Mouse (Mus musculus): ENCODE measurements around the gene Pcolce2.

Pcolce2 gene

DNA sequence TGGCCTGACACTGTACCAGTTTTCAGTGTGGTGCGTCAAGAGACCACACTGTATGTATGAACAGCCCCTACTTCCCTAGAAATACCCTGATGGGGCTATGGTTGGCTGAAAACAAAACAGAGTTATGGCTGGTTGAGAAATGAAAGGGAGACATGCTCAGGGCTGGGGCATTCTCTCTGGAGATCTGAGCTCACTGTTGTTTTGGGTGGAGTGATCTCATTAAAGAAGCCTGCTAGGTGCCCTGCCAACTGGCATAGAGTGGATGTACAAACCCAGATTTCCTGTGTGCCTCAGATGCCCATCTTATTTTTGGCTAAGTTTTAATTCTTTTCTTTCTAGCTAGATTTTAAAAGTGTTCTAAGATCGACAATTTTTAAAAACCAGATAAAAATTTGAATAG is 20.5 kb downstream of the Pcolce2 start:
- no peak for DNase-seq

DNA sequence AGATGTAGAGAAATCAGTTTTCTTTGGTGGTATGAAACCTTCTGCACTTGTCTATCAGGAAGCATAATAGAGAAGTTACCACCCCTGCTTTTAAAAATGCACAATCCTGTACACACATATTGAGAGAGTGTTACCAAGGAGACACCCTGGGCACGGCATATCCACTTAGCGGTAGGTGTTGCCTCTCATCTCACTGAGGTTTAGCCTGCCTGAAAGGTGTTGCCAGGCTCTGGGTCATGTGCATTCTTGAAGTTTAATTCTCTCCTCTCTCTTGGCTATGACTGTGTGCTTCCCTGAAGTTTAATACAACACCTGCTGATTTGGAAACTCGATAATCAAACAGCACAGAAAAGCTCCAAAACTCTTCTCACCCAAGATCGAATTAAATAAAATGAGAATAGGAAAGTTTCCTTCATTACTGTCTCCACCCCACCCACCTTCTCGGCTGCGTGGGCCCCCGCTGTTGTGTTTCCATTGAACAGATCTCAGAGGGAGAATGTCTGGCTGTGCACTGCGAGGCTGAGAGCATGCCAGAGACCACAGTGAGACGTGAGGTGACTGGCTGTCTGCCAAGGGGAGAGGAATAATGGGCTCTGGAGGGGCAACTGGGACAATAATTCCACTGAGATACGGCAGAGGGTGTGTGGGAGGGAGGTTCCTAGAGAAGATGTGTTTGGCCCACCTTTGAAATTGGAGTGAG is 27.0 kb downstream of the Pcolce2 start:
- no peak for DNase-seq

DNA sequence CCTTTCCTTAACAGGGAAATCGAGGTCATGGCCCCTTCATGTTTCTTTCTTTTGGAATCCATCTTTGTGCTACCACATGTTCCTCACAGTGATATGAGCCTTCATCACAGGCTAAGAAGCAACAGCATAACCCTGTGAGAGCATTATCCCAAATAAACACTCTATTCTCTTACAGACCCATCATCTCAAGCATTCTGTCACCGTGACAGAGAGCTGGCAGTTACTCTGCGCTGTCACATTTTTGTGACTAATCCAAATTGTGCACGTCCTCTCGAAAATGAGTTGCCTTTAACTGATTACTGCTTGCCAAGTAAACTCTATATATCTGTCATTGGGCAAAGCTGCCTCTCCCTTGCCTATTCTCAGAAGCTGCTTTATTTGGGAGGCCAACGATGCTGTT is 28.4 kb downstream of the Pcolce2 start:
- no peak for DNase-seq

DNA sequence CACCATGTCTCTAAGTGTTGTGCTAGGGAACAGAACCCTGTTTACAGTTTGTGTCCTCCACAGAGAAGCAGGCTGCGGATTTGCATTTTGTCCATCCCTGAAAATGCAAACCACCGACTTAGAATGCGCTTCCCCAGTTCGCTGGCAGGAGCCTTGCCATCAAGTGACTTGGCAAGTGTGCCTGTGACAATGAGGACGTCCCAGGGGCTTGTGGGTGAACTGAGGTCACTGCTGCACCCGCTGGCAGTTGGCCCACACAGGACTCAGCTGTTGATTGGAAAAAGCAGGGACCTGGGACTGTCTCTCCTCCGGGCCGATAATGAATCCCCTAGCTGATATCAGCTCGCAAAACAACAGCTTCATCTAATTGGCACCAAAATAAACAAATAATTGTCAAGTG is 30.4 kb downstream of the Pcolce2 start:
- peak; percentile 42 for DNase-seq

DNA sequence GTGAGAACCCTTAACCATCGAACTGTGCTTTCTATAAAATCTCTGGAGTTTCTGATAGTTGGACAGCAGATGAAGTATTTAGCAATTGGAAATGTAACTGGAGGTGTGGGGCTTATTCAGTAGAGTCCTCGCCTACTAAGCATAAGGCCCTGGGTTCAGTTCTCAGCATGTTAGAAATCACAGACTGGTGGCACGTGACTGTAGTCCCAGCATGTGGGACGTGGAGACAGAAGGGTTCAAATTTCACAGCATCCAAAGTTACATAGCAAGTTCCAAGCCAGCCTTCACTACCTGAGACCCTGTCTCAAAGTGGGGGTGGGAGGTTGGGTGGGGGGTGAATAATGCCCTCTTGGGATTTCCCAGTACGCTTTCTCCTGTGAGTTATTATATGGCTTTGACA is 30.9 kb downstream of the Pcolce2 start:
- DNase-seq, result no peak

DNA sequence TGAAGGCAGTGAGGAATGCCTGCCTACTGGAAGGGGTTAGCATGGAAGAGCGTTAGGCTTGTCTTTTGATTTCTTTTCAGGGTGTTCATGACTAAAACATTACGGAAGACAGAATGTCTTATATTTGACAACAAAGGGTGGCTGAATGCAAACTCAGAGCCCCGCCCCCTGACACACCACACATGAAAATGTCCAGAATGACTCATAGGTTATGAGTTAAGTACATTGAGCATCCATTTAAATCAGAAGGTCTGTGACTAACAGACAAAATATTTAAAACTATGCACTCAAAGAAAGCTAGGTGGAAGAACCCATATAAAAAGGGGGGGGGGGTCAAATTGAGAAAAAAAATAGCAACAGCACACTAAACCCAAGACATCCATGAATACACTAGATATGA is 34.9 kb downstream of the Pcolce2 start:
- no peak for DNase-seq

DNA sequence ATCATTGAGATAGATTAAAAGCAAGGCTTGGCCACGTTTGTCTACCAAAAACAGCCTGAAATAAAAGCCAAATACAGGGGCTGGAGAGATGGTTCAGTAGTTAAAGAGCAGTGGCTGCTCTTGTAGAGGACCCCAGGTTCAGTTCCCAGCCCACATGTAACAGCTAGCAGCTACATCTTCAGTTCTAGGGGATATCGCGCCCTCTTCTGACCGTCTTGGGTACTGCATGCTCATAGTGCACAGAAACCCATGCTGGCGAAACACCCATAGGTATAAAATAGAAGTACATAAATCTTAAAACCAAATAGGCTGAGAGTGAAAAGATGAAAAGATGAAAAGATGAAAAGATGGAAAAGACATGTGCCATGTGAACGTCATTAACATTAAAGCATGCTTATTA is 35.4 kb downstream of the Pcolce2 start:
- DNase-seq, result no peak

DNA sequence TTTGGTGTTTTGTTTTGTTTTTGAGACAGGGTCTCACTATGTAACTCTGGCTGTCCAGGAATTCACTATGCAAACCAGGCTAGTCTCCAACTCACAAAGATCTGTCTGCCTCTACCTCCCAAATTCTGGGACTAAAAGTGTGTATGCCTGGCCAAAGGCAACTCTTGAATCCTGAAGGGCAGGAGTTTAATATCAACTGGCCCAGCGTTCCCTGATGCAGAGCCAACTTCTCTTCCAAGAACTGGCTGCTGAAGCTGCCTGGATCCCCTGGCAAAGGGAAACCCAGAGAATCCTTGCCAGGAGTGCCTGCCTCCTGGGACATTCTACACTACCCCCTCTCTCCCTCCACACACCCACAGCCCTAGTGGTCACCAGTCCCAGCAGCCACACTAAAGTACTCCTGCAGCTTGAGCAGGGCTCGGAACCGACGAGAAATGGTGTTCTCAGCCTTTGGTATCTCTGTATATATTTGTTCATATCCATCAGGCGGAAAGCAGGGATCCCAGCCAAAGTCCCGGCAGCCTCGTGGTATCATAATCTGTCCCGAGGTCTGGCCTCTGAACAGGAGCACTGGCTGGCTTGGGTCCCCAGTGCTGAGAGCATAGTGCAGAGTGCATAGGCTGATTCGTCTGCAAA is 37.8 kb downstream of the Pcolce2 start:
- DNase-seq, result peak; percentile 51

DNA sequence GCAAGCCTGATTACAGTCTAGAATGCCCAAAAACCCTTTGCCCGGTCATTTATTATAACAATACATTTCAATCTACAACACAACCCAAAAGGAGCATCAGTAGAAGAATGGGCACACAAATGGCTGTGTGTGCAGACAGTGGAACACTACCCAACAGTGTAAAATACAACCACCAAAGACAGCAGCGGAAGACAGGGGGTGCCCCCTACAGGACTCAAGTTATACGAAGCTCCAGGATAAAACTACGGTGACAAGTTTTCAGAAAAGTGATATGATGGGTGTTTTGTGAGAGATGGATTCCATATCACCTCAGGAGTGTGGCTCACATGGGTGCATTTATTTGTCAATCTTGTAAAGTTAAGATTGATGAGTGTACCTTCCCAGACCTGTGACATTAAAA is 38.6 kb downstream of the Pcolce2 start:
- DNase-seq, result no peak

DNA sequence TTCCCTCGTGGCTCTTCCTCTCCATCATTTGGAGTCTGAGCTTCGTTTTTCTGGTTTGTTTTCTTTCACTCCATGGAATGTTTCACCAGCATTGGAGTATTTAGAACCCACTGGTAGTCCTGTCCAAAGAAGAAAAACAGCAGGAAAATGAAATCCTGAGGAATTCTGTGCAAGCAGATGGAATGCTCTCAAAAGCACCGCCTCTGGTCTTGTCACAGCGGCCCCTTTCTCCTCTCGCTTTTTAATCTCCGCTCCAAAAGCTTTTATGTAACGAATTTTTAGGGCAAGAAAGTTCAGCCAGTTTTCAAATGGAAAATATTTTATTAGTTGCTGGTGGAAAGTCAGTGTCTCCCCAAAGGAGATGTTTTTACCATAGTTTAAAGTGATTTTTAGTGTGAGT is 42.6 kb downstream of the Pcolce2 start:
- no peak for DNase-seq

DNA sequence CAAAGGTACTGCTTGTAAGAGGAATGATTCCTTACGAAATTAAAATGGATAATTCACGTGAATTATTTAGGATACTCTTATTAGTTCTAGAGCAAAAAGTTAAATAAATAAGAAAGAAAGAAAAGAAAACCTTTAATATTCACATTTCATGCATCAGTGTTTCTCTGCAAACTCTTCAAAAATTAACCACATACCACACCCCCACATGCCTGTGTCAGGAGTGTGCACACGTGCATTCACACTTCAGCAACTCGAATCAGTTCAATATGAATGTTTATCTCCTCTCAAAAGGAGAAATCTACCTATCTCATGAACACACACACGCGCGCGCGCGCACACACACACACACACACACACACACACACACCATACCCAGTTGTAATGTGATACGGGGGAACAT is 43.3 kb downstream of the Pcolce2 start:
- no peak for DNase-seq

DNA sequence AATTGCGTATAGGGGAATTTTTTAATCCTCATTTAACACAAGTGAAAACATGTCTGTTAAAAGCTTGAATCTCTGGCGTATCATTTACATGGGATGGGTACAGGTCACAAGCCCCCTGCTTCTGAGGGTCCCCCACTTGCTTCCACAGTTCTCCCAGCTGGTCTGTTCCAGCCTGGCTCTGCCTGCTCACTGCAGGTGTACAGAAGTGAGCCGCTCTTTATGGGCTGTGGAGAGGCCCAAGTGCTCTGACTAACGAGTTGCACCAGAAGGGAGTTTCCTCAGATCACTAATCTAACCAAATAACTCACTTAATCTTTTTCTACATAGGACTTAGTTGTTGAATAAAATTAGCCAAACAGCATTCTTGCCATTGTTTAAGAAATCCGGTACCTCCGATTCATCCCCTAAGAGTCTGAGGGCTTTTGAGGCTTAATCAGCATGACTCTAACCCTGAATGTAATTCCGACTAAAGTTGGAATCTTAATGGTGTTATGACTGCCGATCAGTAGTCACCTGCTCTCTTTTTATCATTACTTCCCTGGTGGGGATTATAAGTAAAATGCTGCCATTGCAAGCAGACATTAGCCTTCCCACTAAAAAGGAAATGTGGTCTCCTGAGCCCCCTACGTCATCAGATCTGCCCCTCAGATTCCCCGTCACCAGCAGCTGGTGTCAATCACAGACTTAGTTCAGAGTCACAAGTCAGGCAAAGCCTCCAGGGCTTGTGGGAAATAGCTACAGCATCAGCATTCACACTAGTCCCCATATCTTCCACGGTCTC is 48.4 kb downstream of the Pcolce2 start:
- no peak for DNase-seq

DNA sequence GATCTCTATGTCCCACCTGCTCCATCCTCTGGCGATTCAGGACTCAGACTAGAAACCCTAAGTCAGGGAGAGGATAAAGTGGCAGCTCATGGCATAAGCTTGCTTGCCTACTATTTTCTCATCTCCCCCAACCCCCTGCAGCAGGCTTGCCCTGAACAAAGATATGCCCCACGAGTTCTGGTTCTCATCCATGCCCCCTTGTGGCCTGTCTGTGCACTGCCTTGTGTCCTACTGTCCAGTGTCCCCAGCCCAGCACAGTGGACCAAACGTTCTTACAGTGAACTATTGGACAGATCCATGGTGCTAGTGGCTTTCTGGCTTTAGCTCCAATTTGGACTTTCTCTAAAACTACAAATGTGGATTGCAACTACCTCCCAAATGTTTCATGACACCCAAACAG is 50.7 kb downstream of the Pcolce2 start:
- DNase-seq, result peak; percentile 28

DNA sequence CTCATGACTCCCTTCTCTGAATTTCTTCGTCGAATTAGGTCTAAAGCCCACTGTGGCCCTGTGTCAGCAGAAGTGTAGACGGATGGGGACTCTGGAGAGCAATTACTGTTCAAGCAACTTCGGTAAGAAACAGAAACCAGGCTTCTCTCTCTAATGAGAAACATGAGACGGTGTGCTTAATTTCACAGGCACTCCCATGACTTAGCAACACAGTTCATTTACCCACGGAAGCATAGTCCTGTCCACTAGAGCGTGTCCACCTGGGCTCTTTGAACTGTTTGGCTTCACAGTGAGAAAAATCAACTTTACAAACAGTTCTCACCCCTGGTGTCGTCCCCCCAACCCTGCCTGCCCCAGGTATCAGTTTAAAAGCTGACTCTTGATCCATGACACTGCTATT is 55.4 kb downstream of the Pcolce2 start:
- no peak for DNase-seq

DNA sequence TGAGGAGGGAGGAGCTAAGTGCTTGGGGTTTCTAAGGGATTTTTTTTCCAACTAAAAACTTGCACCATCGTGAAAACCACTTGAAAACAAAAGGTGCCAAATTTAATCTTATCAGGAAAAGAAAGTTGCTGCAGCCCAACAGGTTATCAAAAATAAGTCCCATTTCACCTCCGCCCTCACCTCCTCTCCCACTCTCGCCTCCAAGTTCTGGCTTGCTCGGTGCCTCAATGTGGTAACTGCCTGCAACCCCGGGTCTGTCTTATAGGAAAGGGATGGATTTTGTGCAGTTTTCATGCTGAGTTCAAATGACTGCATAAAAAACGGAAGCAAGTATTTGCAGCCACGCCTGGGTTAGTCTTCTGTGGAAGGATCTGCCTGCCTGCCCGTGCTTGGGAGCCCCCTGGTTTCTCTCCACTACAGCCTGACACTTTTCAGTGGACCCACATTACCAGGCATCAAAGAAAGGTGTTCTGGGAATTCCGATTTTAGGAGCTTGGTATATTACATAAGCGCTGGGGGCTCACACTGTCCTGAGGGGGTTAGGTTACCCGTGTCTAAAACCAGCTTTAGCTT is 56.2 kb downstream of the Pcolce2 start:
- no peak for DNase-seq

DNA sequence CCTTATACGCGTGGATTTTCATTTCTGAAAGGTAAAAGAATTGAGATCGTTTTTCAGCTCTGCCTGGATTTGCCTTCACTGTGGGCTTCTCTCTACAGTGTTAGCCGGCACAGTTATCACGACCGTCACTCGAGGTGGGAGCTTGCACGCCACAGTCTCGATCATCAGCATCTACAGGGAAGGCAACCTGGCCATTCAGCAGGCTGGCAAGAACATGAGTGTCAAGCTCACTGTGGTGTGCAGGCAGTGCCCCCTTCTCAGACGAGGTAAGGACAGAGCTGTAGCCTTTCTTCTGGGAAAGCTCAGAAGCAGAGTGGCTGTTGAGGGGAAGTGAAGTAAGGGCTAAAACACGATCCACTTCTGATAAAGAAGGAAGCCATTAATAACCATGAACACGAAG is 57.1 kb downstream of the Pcolce2 start:
- no peak for DNase-seq

DNA sequence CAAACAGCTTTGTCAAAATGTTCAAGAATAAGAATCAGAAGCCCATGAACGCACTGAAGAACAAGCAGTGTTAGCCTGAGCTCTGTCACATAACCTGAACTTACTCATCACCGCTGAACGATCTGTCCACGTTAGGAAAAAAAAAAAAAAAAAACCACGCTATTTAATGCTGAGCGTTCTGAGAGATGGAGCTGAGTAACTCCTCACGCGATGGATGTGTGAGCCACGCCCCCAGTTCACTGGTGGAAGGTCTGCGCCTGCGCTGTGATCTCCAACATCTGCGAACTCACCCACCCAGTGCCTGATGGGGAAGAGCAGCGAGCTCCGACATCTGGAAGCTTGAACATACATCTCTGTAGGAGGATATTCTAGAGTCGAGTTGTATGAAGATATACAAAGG is 57.6 kb downstream of the Pcolce2 start:
- DNase-seq, result no peak

DNA sequence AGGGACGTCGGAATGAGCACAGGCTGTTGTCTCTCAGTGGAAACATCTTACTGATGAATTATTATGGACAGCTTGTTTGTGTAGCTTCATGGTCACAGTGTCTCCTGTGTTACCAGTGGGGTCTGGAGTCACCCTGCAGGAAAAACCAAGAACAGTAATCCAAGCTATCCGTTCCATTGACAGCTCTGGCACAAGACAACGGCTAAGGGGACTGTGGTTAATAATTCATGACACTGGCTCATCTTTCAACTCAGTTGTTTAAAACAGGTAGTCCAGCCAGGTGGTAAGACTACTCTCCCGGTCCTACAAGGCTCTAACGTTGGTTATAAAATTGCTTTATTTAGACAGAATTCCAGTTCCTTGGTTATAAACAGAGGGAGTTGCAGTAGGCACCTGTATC is 59.2 kb downstream of the Pcolce2 start:
- DNase-seq, result no peak

DNA sequence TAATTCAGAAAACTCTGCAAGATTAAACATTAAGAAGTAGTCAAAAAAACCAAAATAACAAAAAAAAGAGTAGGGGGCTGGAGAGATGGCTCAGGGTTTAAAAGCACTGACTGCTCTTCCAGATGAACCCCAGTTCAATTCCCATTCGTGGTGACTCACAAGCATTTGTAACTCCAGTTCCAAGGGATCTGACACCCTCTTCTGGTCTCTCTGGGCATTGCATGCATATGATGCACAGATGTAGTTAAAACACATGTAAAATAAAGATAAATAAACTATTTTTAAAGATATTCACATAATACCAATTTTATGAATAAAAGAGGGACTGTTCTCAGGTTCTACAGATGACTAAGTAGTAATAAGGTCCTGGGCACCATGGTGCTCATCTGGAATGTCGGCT is 60.4 kb downstream of the Pcolce2 start:
- peak; percentile 24 for DNase-seq

DNA sequence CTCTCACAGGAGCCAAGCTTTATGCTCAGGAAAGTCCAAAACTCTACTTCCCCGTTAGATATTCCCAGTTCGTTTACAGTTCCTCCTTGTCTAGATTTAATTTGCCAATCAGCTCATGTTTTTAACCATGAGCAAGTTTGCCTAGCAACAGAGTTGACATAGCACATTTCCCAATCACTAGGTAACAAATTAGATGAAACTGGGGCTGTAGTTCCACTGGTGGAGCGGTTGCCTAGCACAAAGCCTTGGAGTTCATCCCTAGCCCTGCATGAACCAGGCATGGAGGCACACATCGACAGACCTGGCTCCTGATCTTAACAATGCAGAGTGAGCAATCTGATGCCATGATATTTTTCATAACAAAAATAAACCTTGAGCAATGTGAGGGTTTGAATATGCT is 61.9 kb downstream of the Pcolce2 start:
- DNase-seq, result no peak

DNA sequence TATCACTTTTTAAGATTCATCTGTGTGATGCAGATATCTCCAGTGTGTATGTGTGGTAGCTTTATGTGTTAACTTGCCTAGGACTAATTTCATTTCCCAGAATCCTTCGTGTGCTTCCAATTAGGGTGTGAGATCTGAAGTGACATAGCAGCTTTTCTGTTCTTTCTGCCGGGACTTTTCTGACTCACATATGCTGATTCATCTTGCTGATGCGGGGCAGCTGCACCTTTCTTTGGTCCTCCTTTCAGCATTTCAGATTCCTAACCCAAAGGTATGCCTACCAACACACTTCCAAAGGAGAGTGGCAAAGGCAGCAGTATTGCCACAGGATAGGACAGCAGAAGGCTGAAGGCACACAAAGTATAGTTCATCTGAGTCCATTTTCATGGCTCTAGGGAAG is 66.7 kb downstream of the Pcolce2 start:
- DNase-seq, result no peak

DNA sequence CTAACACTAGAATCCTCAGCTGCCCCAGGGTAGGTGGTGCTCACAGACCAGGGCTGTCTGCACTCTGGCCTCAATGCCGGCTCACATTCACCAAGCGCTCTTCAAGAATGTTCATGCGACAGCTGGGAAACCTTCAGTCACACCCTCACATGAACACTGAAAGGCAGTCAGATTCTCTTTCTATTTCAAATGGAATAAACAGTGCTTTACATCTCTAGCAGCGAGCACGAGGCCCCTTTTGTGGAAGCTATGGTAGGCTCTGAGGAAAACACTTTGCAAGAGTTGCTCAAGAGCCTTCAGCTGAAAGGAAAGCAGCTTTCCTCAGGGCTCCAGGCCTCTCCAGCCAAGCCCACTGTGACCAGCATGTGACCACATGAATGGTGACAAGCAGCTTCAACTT is 68.0 kb downstream of the Pcolce2 start:
- no peak for DNase-seq

DNA sequence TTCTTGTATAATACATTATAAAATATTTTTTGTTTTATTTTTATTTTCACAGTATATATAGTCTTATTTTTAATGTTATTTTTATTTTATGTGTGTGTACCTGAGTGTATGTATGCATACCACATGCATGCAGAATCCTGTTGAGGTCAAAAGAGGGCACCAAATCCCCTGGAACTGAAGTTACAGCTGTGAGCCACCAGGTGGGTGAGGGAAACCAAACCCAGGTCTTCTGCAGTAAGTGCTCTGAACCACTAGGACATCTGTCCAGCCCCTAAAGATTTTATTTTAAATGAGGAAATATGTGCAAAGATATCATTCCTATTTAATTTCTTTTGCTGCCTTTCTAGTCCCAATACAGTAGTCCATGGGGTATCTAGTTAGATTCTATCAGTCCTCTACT is 71.5 kb downstream of the Pcolce2 start:
- no peak for DNase-seq

DNA sequence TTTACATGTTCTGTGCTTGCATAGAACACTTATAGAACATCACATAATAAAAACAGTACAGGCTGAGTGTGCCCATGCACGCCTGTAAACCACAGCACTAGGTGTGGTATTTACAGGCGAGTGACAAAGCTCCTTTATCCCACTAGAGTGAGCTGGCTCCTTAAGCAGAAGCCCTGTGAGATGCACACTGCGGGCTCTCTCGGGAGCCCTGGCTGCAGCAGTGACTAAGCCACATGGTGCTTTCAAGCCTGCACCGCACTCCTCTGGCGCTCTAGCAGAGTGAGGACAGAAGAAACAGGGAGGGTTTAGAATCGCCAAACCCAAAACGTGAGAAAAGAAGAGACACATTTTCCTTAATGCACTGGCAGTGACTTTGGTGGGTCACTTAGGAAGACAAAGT is 75.2 kb downstream of the Pcolce2 start:
- DNase-seq, result no peak
